Mouse (Mus musculus): ENCODE data around the gene Ogdh.

DNA sequence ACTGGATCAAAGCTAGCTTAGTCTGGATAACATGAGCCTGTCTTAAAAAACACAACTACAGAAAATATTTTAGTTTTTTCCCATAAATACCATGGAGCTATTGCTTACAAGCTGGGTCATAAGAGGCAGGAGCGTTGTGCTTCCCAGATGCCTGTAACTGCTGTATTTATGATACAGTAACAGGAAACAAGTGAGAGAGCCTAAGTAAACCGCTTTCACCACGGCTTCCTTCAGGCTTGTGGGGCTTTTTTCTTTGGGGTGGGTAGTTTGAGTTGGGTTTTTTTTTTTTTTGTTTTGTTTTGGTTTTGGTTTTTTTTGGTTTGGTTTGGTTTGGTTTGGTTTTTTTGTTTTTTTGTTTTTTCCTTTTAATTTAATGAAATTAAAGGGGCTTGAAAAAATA, 41.2 kb downstream of the Ogdh start:
- TF ChIP-seq POLR2A (IDR thresholded peaks at IDR 0.05; ENCODE audit: extremely low read depth, insufficient read depth, low read length), result no peak
- no peak for TF ChIP-seq CTCF (IDR thresholded peaks at IDR 0.05; ENCODE audit: low read depth, low read length)
